Mouse (Mus musculus) erythroblast, embryonic 14.5 days (primary cell): ENCODE data around the gene Fgfr2.

Experiments used
- GATA1 ChIP-seq: IDR thresholded peaks from 2 replicates; pipeline ENCODE4 v1.6.1; 2012; ENCODE audit warnings: low read length, inconsistent platforms, mixed read lengths
- TAL1 ChIP-seq: IDR thresholded peaks from 3 replicates; pipeline ENCODE4 v1.6.1; 2012; ENCODE audit warnings: low read length, inconsistent platforms, mixed read lengths

GRCm38 (mm10) chr7:132325549-132326331 lies 797.4 kb downstream of the Fgfr2 start:
- TF ChIP-seq GATA1 (no peak), TAL1 (no peak)
